Mouse (Mus musculus) midbrain, embryonic 11.5 days (tissue): ENCODE results near the gene Irf3. TPM values are rescaled to one million over a fixed set of nuclear protein-coding genes. Genes with fewer than 3 reads are reported as not detected.

Experiments used
- ATAC-seq: fragments of 200-750 bp; cut with Nextera tagmentation; 2 replicates; pipeline ENCODE4 v1.8.0; 2017; ENCODE audit warnings: moderate TSS enrichment, moderate library complexity; ENCODE audit not compliant: low FRiP score
- DNase-seq: peaks from one replicate; pipeline ENCODE4 v3.0.0; 2015; ENCODE audit warnings: low spot score; ENCODE audit errors: missing footprints
- H3K27ac ChIP-seq: fragments of 300-500 bp; sonication (generic); 2 replicates; pipeline ENCODE4 v1.5.1; 2014; ENCODE audit warnings: low read depth, low read length
- H3K27me3 ChIP-seq: fragments of 300-500 bp; sonication (generic); 2 replicates; pipeline ENCODE4 v1.6.1; 2014; ENCODE audit warnings: mild to moderate bottlenecking, low read length, moderate library complexity, mixed read lengths; ENCODE audit not compliant: control insufficient read depth, insufficient read depth
- H3K36me3 ChIP-seq: fragments of 300-500 bp; sonication (generic); 2 replicates; pipeline ENCODE4 v1.6.1; 2014; ENCODE audit warnings: mild to moderate bottlenecking, low read length, moderate library complexity, mixed read lengths; ENCODE audit not compliant: control insufficient read depth, insufficient read depth
- H3K4me1 ChIP-seq: fragments of 300-500 bp; sonication (generic); 2 replicates; pipeline ENCODE4 v1.6.1; 2014; ENCODE audit warnings: low read length; ENCODE audit not compliant: control insufficient read depth, insufficient read depth
- H3K4me2 ChIP-seq: fragments of 300-500 bp; sonication (generic); 2 replicates; pipeline ENCODE4 v1.6.1; 2014; ENCODE audit warnings: mild to moderate bottlenecking, moderate library complexity
- H3K4me3 ChIP-seq: fragments of 300-500 bp; sonication (generic); 2 replicates; pipeline ENCODE4 v1.5.1; 2014; ENCODE audit warnings: low read depth, low read length
- H3K9ac ChIP-seq: fragments of 300-500 bp; sonication (generic); 2 replicates; pipeline ENCODE4 v1.6.1; 2014; ENCODE audit warnings: low read length
- H3K9me3 ChIP-seq: fragments of 300-500 bp; sonication (generic); 2 replicates; pipeline ENCODE4 v1.6.1; 2016; ENCODE audit warnings: low read length; ENCODE audit not compliant: control insufficient read depth
- WGBS: fragments of 180-500 bp; shearing (Covaris S2); extraction: QIAGEN DNeasy Blood & Tissue Kit; methylation state at CpG from one replicate; pipeline ENCODE4 v1.1.7; 2014; 5-methylcytosine and 5-hydroxymethylcytosine counted together
- polyA plus RNA-seq: library from polyadenylated mRNA; unstranded; fragments of >200 nt; fragmentation: Nextera tagmentation; extraction: Ambion mirVana; gene quantifications from 2 replicates; pipeline ENCODE4 v1.2.1, GENCODE M21; 2014

Irf3 gene
- polyA plus RNA-seq, 1 experiment from 2014 or later = 65.9 TPM

GRCm38 (mm10) chr7:44966638-44967037, 30.8 kb upstream of the Irf3 start:
- Histone ChIP-seq H3K4me3 (no peak overlapping the region), H3K27me3 (no peaks in the 10 kb centered on the region), H3K4me2 (no peak overlapping the region), H3K9me3 (no peaks in the 10 kb centered on the region), H3K9ac (no peak overlapping the region), H3K36me3 (no peaks in the 10 kb centered on the region), H3K4me1 (peaks cover 8% of the 10 kb centered on the region), H3K27ac (no peak overlapping the region)
- DNase-seq (no peak), ATAC-seq (no peak)
- WGBS = 78% methylated on average over 15 of the region's 15 CpGs

- Histone ChIP-seq H3K4me1 (peaks cover 20% of the 10 kb centered on the region), H3K9ac (peak overlapping the region; percentile 66), H3K4me2 (peak overlapping the region; percentile 74), H3K4me3 (peak overlapping the region; percentile 57), H3K27me3 (no peaks in the 10 kb centered on the region), H3K27ac (peak overlapping the region; percentile 68; the same call in 1 of the 2 replicates), H3K9me3 (no peaks in the 10 kb centered on the region), H3K36me3 (no peaks in the 10 kb centered on the region)
- ATAC-seq = peak; percentile 96
- DNase-seq = peak; percentile 98
- WGBS = under 1% methylated on average over 36 of the region's 36 CpGs
Measured at GRCm38 (mm10) chr7:44970231-44970691, 27.2 kb upstream of the Irf3 start.

GRCm38 (mm10) chr7:44971142-44971541, 26.3 kb upstream of the Irf3 start:
- Histone ChIP-seq H3K9ac (peak overlapping the region; percentile 66), H3K27ac (peak overlapping the region; percentile 68; the same call in 1 of the 2 replicates), H3K9me3 (no peaks in the 10 kb centered on the region), H3K4me3 (peak overlapping the region; percentile 57), H3K27me3 (no peaks in the 10 kb centered on the region), H3K4me2 (peak overlapping the region; percentile 74), H3K36me3 (peaks cover 5% of the 10 kb centered on the region), H3K4me1 (peaks cover 23% of the 10 kb centered on the region)
- DNase-seq (no peak), ATAC-seq (no peak)
- 73% methylated on average over 7 of the region's 7 CpGs for WGBS

GRCm38 (mm10) chr7:44973415-44974130, 23.9 kb upstream of the Irf3 start:
- Histone ChIP-seq H3K9ac (peak overlapping the region; percentile 73), H3K4me1 (peaks cover 23% of the 10 kb centered on the region), H3K27me3 (no peaks in the 10 kb centered on the region), H3K4me2 (peak overlapping the region; percentile 81), H3K36me3 (peaks cover 29% of the 10 kb centered on the region), H3K4me3 (peak overlapping the region; percentile 47), H3K9me3 (no peaks in the 10 kb centered on the region), H3K27ac (peak overlapping the region; percentile 87)
- no peak for ATAC-seq
- WGBS = 35% methylated on average over 14 of the region's 14 CpGs
- peak; percentile 87 for DNase-seq

- Histone ChIP-seq H3K4me2 (peak within 1 kb of the TSS; percentile 81), H3K4me3 (peak within 1 kb of the TSS; percentile 47), H3K27ac (peak within 1 kb of the TSS; percentile 87), H3K9ac (peak within 1 kb of the TSS; percentile 73), H3K36me3 (peaks cover 37% of the 10 kb centered on the region), H3K4me1 (peaks cover 23% of the 10 kb centered on the region), H3K27me3 (no peaks in the 10 kb centered on the region), H3K9me3 (no peaks in the 10 kb centered on the region)
- peak; percentile 46; the same call in 1 of the 2 replicates for ATAC-seq
- WGBS = 1% methylated on average over 22 of the region's 22 CpGs
- peak; percentile 97 for DNase-seq
Measured at GRCm38 (mm10) chr7:44974383-44975116, 22.9 kb upstream of the Irf3 start, which contains the start of gene Cpt1c. Cpt1c (minus strand) TSS chr7:44974851.

GRCm38 (mm10) chr7:44975117-44975419, 22.4 kb upstream of the Irf3 start:
- Histone ChIP-seq H3K4me3 (peak overlapping the region; percentile 47; the same call in 1 of the 2 replicates), H3K9ac (no peak overlapping the region), H3K36me3 (peaks cover 42% of the 10 kb centered on the region), H3K4me1 (peaks cover 23% of the 10 kb centered on the region), H3K27ac (peak overlapping the region; percentile 17), H3K9me3 (no peaks in the 10 kb centered on the region), H3K27me3 (no peaks in the 10 kb centered on the region), H3K4me2 (peak overlapping the region; percentile 81)
- DNase-seq (no peak), ATAC-seq (no peak)
- WGBS = 26% methylated on average over 6 of the region's 6 CpGs

GRCm38 (mm10) chr7:44978300-44978699, 19.1 kb upstream of the Irf3 start:
- no peak overlapping the region for H3K4me3 ChIP-seq
- H3K36me3 ChIP-seq = peaks cover 63% of the 10 kb centered on the region
- ATAC-seq (no peak), DNase-seq (no peak)
- no peak overlapping the region for H3K9ac ChIP-seq
- H3K9me3 ChIP-seq = no peaks in the 10 kb centered on the region
- peaks cover 12% of the 10 kb centered on the region for H3K4me1 ChIP-seq
- no peak overlapping the region for H3K27ac ChIP-seq
- WGBS = 87% methylated on average over 3 of the region's 3 CpGs
- H3K4me2 ChIP-seq = no peak overlapping the region
- no peaks in the 10 kb centered on the region for H3K27me3 ChIP-seq

GRCm38 (mm10) chr7:44981539-44981938, 15.9 kb upstream of the Irf3 start:
- no peak for ATAC-seq

GRCm38 (mm10) chr7:44983085-44983484, 14.4 kb upstream of the Irf3 start:
- Histone ChIP-seq H3K27me3 (no peaks in the 10 kb centered on the region), H3K9me3 (no peaks in the 10 kb centered on the region), H3K36me3 (peaks cover 39% of the 10 kb centered on the region), H3K27ac (no peak overlapping the region), H3K4me1 (peaks cover 12% of the 10 kb centered on the region), H3K4me3 (no peak overlapping the region), H3K9ac (no peak overlapping the region), H3K4me2 (no peak overlapping the region)
- DNase-seq (peak; percentile 99), ATAC-seq (no peak)
- 41% methylated on average over 6 of the region's 6 CpGs for WGBS

More at GRCm38 (mm10) chr7:44981539-44981938, 15.9 kb upstream of the Irf3 start:
- Histone ChIP-seq H3K4me1 (peaks cover 10% of the 10 kb centered on the region), H3K4me3 (no peak overlapping the region), H3K4me2 (no peak overlapping the region), H3K27ac (no peak overlapping the region), H3K9me3 (no peaks in the 10 kb centered on the region), H3K9ac (no peak overlapping the region), H3K36me3 (peaks cover 54% of the 10 kb centered on the region), H3K27me3 (no peaks in the 10 kb centered on the region)
- 96% methylated on average over 8 of the region's 8 CpGs for WGBS
- DNase-seq = no peak
